Mouse (Mus musculus): Measurements from ENCODE around the gene Snx33.

The Snx33 gene

DNA sequence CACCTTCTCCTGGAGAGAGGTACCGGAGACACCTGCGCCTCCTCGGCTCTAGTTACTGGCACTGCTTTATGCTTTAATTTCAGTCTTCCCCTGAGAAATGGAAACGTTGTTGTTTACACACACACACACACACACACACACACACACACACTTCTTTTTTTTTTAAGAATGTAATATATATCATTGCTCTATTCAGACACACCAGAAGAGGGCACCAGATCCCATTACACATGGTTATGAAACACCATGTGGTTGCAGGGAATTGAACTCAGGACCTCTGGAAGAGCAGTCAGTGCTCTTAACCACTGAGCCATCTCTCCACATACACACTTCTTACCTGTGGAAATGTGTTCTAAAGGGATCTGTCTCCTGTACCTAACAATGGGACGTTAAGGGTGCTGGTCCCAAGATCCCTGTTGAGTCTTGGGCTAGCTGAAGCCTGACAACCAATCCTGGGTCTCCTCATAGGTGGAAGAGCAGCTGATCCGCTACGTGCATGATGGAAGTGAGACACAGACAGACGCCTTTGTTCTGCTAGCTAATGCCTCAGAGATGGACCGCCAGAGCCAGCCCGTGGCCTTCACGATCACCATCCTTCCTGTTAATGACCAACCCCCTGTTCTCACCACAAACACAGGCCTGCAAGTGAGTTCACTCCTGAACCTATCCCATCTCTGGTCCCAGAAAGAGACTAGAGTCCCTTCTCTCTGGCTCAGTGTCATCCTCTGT is 37.5 kb downstream of the Snx33 start:
- no peak for DNase-seq (ENCODE audit: extremely low spot score)

DNA sequence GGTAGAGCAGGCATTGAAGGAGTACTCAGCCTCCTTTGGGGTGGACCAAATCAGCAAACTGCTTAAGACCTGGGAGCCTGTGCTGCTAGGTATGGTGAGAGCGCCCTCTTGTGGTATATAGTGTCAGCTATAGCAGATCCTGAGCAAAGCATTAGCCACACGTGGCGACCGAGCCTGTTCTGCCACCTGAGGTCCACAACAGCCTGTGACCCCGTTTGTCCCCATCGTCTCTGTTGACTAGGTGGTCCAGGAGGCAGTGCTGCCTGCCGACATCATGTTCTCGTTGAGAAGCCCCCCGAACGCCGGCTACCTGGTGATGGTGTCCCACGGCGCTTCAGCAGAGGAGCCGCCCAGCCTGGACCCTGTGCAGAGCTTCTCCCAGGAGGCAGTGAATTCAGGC is 38.4 kb downstream of the Snx33 start:
- DNase-seq (ENCODE audit: extremely low spot score) = peak; percentile 84

DNA sequence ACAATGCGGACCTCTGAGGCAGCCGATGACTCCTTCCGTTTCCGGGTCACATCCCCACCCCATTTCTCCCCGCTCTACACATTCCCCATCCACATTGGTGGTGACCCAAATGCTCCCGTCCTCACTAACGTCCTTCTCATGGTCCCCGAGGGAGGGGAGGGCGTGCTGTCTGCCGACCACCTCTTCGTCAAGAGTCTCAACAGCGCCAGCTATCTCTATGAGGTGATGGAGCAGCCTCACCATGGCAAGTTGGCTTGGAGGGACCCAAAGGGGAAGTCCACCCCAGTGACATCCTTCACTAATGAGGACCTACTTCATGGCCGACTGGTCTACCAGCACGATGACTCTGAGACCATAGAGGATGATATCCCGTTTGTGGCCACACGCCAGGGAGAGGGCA is 40.6 kb downstream of the Snx33 start:
- no peak for DNase-seq (ENCODE audit: extremely low spot score)

DNA sequence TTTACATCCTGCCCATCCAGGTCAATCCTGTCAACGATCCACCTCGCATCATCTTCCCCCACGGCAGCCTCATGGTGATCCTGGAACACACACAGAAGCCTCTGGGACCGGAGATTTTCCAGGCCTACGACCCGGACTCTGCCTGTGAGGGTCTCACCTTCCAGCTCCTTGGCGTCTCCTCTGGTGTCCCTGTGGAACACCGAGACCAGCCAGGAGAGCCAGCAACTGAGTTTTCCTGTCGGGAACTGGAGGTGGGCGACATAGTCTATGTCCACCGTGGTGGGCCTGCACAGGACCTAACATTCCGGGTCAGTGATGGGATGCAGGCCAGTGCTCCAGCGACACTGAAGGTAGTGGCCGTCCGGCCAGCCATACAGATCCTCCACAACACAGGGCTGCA is 41.6 kb downstream of the Snx33 start:
- no peak for DNase-seq (ENCODE audit: extremely low spot score)

DNA sequence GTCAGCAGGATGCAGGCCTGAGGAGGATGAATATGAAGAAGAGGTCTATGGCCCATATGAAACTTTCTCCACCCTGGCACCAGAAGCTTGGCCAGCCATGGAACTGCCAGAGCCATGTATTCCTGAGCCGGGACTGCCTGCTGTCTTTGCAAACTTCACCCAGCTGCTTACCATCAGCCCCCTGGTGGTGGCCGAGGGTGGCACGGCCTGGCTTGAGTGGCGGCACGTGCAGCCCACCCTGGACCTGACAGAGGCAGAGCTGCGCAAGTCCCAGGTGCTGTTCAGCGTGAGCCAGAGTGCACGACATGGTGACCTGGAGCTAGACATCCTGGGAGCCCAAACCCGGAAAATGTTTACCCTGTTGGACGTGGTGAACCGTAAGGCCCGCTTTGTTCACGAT is 42.1 kb downstream of the Snx33 start:
- peak; percentile 43 for DNase-seq (ENCODE audit: extremely low spot score)

DNA sequence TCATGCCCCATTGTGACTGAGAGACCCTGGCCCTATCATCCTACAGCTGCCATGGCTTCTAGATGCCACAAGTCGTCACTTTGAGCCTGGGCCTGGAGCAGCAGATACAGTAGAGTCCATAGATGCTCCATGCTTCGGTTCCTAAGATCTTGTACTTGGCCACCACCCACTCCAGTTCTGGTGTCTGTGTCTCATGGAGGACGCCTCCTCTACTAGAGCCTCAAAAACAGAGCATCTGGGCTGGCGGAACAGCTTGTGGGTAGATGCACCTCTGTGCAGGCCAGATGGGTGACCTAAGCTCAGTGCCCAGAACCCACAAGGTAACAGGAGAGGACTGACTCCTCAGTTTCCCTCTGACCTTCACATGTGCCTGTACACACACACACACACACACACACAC is 43.8 kb downstream of the Snx33 start:
- no peak for DNase-seq (ENCODE audit: extremely low spot score)

DNA sequence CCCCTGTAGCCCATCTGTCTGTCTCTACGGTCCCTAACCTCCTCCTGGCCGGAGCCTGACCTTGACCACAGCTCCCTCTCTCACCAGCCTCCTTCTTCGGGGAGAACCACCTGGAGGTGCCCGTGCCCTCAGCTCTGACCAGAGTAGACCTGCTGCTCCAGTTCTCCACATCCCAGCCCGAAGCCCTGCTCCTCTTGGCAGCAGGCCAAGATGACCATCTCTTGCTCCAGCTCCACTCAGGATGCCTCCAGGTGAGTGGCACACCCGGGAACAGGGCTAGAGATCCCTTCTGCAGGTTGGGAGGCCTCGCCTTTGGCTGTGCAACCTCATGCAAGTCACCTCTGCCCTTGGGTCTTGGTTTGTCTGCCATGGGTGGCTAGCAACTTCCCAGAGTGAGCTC is 44.7 kb downstream of the Snx33 start:
- DNase-seq (ENCODE audit: extremely low spot score) = no peak

DNA sequence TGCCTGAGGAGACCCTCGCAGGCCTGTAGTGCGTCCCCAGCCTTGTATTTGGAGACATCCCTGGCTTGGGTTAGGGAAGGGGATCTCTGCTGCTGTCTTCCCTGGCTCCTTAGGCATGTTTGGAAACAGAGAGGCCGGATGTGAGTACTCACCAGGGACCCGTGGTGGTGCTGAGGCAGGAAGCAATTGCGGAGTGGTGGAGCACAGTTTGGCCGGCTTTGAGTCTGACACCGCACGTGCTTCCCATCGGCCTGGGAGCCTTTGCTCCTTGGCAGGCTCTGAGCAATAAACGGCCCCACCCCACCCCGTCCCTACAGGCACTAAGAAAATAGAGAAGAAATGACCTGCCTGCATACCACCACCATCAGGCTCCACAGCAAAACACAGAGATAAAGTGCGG is 45.4 kb downstream of the Snx33 start:
- no peak for DNase-seq (ENCODE audit: extremely low spot score)

DNA sequence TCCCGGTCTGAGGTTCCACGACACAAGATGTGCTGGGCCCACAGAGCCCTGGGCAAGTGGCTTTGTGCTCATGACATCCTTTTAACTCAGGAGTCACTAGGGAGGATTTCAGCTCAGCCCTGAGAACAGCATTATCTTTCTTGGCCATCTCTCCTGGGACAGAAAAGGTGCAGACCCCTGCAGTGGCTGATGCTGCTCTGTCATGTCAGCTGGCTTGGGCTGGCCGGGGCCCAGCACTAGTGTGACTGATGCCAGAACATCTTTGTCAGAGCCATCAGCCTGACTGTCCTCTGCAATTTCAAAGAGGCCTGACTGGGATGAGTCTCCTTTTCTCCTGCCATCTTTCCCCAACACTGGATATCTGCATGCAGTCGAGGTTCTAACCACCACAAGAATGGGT is 45.9 kb downstream of the Snx33 start:
- DNase-seq (ENCODE audit: extremely low spot score) = no peak

DNA sequence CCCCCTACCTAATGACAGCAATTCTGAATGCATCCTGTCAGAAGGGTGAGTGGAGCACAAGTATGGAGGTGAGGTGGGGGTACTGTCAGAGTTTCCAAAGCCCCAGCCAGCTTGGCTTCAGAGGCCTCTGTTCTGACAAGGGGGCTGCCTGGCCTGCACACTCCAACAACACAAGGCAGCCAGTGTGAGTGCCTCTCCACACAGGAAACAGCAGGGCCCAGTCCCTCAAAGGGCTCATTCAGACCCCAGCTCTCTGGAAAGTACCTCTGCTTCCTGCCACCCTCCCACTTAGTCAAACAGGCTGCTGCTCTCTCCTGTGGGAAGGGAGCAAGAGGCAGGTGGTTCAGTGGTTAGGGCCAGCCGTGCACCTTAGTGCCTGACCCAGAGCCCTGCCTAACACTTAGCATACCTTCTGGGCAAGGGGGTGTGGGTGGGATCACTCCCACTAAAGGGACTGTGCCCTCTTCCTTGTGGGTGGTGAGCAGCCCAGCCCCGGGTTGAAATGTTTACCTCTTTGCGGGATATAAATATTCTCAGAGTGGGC is 46.6 kb downstream of the Snx33 start:
- DNase-seq (ENCODE audit: extremely low spot score) = no peak

DNA sequence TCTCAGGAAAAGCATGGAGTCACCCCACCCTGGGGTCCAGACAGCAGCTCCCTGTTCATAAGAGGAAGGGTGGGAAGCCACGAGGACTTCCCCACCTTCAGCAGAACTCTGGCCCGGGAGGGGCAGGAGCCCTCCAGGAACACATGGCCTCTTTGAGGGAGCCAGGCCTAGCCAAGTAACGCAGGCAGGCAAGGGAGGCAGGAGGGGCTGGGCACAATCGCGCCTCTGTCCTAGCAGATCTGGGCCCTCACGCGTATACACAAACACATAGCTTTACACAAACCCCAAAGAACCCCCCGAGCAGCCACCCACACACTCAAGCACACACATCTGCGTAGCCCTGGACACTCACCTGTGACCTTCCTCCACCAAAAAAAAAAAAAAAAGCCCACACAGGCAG is 47.4 kb downstream of the Snx33 start:
- DNase-seq (ENCODE audit: extremely low spot score) = no peak

DNA sequence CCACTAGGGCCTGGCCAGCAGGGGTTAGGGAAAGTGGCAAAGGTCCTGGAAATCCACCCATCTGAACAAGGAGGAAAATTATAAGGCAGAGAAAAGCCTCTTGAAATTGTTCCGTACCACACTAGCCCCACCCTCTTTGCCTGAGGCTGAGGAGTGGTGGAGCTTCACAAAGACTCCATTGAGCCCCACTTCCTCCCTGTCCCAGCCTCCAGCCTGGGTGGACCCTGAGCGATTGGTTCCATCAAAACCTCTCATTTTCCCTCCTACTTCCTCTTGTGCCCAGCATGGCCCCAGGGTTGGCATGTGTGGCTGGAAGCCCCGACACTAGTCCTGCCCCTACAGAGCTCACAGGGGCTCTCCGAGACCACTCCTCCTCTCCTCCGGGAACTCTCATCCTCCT is 50.9 kb downstream of the Snx33 start:
- no peak for DNase-seq (ENCODE audit: extremely low spot score)

DNA sequence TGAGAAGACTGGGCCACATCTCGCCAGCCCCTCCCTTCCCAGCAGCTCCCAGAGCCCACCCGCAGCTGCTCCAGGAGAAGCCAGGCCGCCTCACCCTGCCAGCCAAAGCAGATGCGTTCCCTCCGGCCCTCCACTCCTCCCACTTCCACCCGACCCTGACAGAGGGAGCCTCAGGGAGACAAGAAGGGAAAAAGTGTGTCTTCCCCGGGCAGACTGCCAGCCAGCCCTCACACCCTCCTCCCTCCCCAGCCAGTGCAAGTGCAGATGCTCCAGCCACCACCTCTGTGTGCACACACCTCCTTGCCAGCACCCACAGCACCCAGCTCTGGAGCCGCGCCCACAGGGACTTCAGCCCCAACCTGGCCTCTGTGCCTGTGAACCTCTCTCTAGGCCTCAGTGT is 51.4 kb downstream of the Snx33 start:
- DNase-seq (ENCODE audit: extremely low spot score) = no peak

DNA sequence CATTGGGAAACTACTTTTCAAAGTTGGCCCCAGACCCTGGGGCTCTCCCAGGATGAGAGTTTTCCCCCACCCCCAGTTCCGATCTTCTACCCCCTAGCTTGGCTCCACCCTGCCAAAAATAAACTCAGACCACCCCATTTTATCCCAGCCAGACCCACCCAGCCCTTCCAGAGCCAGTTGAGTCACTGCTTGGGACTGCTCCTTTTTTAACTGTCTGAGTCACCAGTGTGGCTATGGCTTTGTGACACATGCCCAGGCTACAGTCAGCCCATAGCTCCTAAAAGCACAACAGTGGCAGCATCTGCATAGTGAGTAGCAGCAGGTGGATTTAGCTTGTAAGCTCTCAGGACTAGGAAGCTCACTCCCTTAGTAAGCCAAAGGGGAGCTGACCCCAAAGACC is 55.1 kb downstream of the Snx33 start:
- DNase-seq (ENCODE audit: extremely low spot score) = no peak

DNA sequence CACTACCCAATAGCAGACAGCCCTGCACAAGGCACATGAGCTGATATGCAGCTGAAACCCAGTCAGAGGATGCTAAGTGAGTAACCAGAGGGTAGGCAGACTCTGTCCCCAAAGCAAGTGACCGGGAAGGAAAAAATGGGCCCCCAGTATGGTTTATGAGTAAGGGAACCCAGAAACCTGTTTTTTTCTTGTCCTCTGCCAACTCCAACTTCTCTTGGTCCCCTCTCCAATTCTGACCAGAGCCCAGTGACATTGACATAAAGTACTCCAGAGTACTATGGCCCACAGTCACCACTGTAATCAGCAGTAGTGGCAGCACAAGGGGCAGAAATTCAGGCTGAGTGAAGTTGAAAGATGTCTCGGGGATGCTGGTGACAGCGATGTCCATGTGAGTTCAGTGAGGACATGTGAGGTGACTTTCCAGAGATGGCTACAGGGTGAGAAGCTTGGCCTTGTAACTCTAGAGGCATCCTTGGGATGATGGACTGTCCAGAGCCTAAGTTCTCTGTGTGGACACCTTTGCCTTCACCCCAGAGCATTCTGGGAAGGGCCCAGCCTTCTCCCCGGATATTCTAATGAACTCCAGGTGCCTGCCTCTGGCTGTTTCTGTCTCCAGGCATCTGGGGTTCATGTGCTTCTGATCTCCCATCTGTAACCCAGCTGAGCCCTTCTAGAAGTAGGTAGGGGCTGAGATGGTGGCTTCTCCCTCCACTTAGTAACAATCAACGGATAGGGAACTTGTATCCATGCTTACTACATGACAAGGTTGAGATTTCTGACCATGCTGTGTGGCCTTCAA is 55.9 kb downstream of the Snx33 start:
- DNase-seq (ENCODE audit: extremely low spot score) = no peak

DNA sequence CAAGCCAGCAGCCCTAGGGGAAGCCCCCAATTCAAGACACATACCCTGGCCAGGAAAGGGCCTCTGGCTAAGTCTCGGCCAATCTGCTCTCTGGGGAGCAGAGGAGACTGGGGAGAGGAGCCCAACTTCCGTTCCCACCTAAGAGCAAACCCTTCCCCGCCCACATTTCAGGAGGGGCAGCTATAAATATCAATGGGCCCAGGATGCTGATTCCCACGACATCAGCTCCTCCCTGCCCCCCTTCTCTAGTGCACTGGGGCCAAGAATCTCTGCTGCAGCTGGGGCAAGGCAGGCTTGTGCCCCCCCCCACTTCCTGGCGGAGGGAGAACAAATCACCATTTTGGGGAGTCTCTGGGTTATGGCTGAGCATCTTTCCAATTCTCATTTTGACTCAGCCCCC is 57.0 kb downstream of the Snx33 start:
- no peak for DNase-seq (ENCODE audit: extremely low spot score)

DNA sequence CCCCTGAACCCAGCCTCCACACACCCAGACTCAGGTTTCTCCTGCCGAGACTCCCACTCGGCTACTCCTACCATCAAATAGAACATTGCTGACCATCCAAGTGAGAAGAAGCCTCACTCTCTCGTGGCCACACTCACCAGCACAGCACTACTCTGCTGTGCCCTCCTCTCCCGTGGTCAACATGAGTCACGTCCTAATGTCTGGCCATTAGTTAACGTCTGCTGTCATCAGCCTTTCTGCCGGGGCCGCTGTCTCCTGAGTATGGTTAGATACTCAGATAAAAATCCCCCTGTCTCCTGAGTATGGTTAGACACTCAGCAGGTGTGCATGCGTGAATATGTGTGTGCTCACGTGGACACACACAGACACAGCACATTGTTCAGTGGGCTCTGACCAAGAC is 57.4 kb downstream of the Snx33 start:
- DNase-seq (ENCODE audit: extremely low spot score) = no peak

DNA sequence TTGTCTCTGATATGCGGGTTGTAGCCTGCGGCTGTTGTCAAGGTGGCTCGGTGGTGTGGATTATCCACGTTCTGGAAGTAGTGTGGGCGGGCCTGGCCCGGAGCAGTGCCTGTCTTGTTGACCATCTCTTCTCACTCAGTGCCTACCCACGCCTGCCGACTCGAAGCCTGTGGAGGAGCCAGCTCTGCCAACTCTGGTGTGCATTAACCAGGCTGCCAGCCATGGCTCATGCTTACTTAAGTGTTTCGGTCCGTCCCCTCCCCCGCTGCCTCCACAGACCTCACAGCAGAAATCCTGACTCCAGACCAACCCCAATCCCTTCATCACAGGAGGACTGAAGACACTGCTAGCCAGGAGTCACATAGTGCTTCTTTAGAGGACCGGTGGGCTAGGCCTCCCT is 58.6 kb downstream of the Snx33 start:
- no peak for DNase-seq (ENCODE audit: extremely low spot score)

DNA sequence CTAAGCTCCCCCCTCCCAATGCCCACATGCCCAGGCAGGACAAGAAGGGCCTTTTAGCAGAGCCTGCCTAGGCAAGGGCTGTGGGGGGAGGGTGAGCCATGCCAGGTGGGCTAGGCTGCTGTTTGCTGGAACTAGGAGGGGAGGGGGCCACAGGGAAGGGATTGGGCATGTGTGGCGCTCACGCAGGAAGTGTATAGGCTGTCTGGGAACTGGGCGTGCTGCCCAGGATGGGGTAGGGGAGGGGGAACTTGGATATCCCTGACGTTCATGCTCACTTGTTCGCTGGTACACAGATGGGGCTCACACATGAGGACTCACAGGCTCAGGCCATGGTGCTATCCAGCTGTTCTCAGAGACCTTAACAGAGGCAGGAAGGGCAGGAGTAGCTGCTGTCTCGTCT is 59.9 kb downstream of the Snx33 start:
- DNase-seq (ENCODE audit: extremely low spot score) = no peak
